Mouse (Mus musculus) stomach, embryonic 14.5 days (tissue): ENCODE results near the gene Get4. TPM values are rescaled to one million over a fixed set of nuclear protein-coding genes. Genes with fewer than 3 reads are reported as not detected.

Experiments
- ATAC-seq: fragments of 200-750 bp; cut with Nextera tagmentation; 2 replicates; pipeline ENCODE4 v1.8.0; 2017; ENCODE audit warnings: low read depth, moderate TSS enrichment; ENCODE audit not compliant: insufficient number of reproducible peaks, insufficient read depth, low FRiP score
- H3K27ac ChIP-seq: fragments of 300-500 bp; sonication (generic); 2 replicates; pipeline ENCODE4 v1.5.1; 2014; ENCODE audit warnings: mild to moderate bottlenecking, low read length, moderate library complexity, mixed read lengths
- H3K27me3 ChIP-seq: fragments of 300-500 bp; sonication (generic); 2 replicates; pipeline ENCODE4 v1.6.1; 2014; ENCODE audit warnings: low read length, control low read depth, mixed read lengths; ENCODE audit not compliant: control insufficient read depth, insufficient read depth
- H3K36me3 ChIP-seq: fragments of 300-500 bp; sonication (generic); 2 replicates; pipeline ENCODE4 v1.6.1; 2014; ENCODE audit warnings: mild to moderate bottlenecking, control low read depth, low read length, moderate library complexity, mixed read lengths; ENCODE audit not compliant: control insufficient read depth, insufficient read depth
- H3K4me1 ChIP-seq: fragments of 300-500 bp; sonication (generic); 2 replicates; pipeline ENCODE4 v1.6.1; 2014; ENCODE audit warnings: low read length, control low read depth, mixed read lengths; ENCODE audit not compliant: control insufficient read depth, insufficient read depth
- H3K4me2 ChIP-seq: fragments of 300-500 bp; sonication (generic); replicated peaks from 2 replicates; pipeline ENCODE4 v1.6.1; 2014; ENCODE audit warnings: low read depth, low read length, control low read depth
- H3K4me3 ChIP-seq: fragments of 300-500 bp; sonication (generic); 2 replicates; pipeline ENCODE4 v1.5.1; 2014; ENCODE audit warnings: low read depth, low read length, control low read depth
- H3K9ac ChIP-seq: fragments of 300-500 bp; sonication (generic); replicated peaks from 2 replicates; pipeline ENCODE4 v1.6.1; 2014; ENCODE audit warnings: low read depth, mild to moderate bottlenecking, control low read depth, low read length, moderate library complexity, mixed read lengths
- H3K9me3 ChIP-seq: fragments of 300-500 bp; sonication (generic); 2 replicates; pipeline ENCODE4 v1.6.1; 2016; ENCODE audit warnings: low read depth, low read length, control low read depth; ENCODE audit not compliant: control insufficient read depth
- WGBS: fragments of 180-500 bp; shearing (Covaris S2); extraction: QIAGEN DNeasy Blood & Tissue Kit; methylation state at CpG from one replicate; pipeline ENCODE4 v1.1.7; 2014; 5-methylcytosine and 5-hydroxymethylcytosine counted together
- polyA plus RNA-seq: library from polyadenylated mRNA; unstranded; fragments of >200 nt; fragmentation: Nextera tagmentation; extraction: Ambion mirVana; gene quantifications from 2 replicates; pipeline ENCODE4 v1.2.1, GENCODE M21; 2014

Get4 gene
- polyA plus RNA-seq, 1 experiment from 2014 or later, result 149 TPM

GRCm38 (mm10) chr5:139214298-139214697 is 37.8 kb upstream of the Get4 start:
- ATAC-seq, result no peak
- no peak overlapping the region for H3K9ac ChIP-seq
- no peak overlapping the region for H3K4me2 ChIP-seq
- no peaks in the 10 kb centered on the region for H3K4me1 ChIP-seq
- H3K4me3 ChIP-seq, result no peak overlapping the region
- H3K27ac ChIP-seq, result no peak overlapping the region
- no peaks in the 10 kb centered on the region for H3K9me3 ChIP-seq
- H3K36me3 ChIP-seq, result peaks cover 16% of the 10 kb centered on the region; the same call in 1 of the 2 replicates
- H3K27me3 ChIP-seq, result no peaks in the 10 kb centered on the region

- Histone ChIP-seq H3K9me3 (no peaks in the 10 kb centered on the region), H3K4me1 (no peaks in the 10 kb centered on the region), H3K27me3 (no peaks in the 10 kb centered on the region), H3K4me3 (no peak overlapping the region), H3K36me3 (peaks cover 19% of the 10 kb centered on the region; the same call in 1 of the 2 replicates), H3K4me2 (no peak overlapping the region), H3K9ac (no peak overlapping the region), H3K27ac (no peak overlapping the region)
- ATAC-seq, result no peak
- WGBS, result 94% methylated on average over 5 of the region's 5 CpGs
These were observed 36.9 kb upstream of the Get4 start for GRCm38 (mm10) chr5:139215184-139215583.

- H3K4me1 ChIP-seq, result no peaks in the 10 kb centered on the region
- H3K4me3 ChIP-seq, result no peak overlapping the region
- WGBS, result 88% methylated on average over 2 of the region's 2 CpGs
- no peak overlapping the region for H3K27ac ChIP-seq
- H3K4me2 ChIP-seq, result no peak overlapping the region
- no peaks in the 10 kb centered on the region for H3K9me3 ChIP-seq
- no peak overlapping the region for H3K9ac ChIP-seq
- H3K36me3 ChIP-seq, result peaks cover 19% of the 10 kb centered on the region
- ATAC-seq, result no peak
- H3K27me3 ChIP-seq, result no peaks in the 10 kb centered on the region
These were observed 36.0 kb upstream of the Get4 start for GRCm38 (mm10) chr5:139216121-139216520.

- WGBS, result 85% methylated on average over 3 of the region's 3 CpGs
These were observed 35.4 kb upstream of the Get4 start for GRCm38 (mm10) chr5:139216774-139217173.

GRCm38 (mm10) chr5:139220006-139220515 is 32.1 kb upstream of the Get4 start:
- no peak overlapping the region for H3K4me2 ChIP-seq
- no peaks in the 10 kb centered on the region for H3K9me3 ChIP-seq
- no peaks in the 10 kb centered on the region for H3K27me3 ChIP-seq
- H3K4me3 ChIP-seq, result no peak overlapping the region
- no peak for ATAC-seq
- 88% methylated on average over 4 of the region's 4 CpGs for WGBS
- no peak overlapping the region for H3K9ac ChIP-seq
- no peak overlapping the region for H3K27ac ChIP-seq
- no peaks in the 10 kb centered on the region for H3K4me1 ChIP-seq
- H3K36me3 ChIP-seq, result peaks cover 37% of the 10 kb centered on the region

More at GRCm38 (mm10) chr5:139216774-139217173, 35.4 kb upstream of the Get4 start:
- Histone ChIP-seq H3K9me3 (no peaks in the 10 kb centered on the region), H3K4me3 (no peak overlapping the region), H3K9ac (no peak overlapping the region), H3K27ac (no peak overlapping the region), H3K36me3 (peaks cover 20% of the 10 kb centered on the region), H3K4me1 (no peaks in the 10 kb centered on the region), H3K27me3 (no peaks in the 10 kb centered on the region), H3K4me2 (no peak overlapping the region)
- no peak for ATAC-seq

- Histone ChIP-seq H3K4me3 (no peak overlapping the region), H3K36me3 (peaks cover 38% of the 10 kb centered on the region), H3K9ac (no peak overlapping the region), H3K27me3 (no peaks in the 10 kb centered on the region), H3K9me3 (no peaks in the 10 kb centered on the region), H3K4me1 (no peaks in the 10 kb centered on the region), H3K4me2 (no peak overlapping the region), H3K27ac (no peak overlapping the region)
- WGBS, result 90% methylated on average over 4 of the region's 4 CpGs
- no peak for ATAC-seq
These were observed 31.5 kb upstream of the Get4 start for GRCm38 (mm10) chr5:139220610-139221009.

- Histone ChIP-seq H3K27me3 (no peaks in the 10 kb centered on the region), H3K36me3 (peaks cover 52% of the 10 kb centered on the region), H3K4me1 (no peaks in the 10 kb centered on the region), H3K4me3 (no peak overlapping the region), H3K4me2 (no peak overlapping the region), H3K9me3 (no peaks in the 10 kb centered on the region), H3K27ac (no peak overlapping the region), H3K9ac (no peak overlapping the region)
- 95% methylated on average over 10 of the region's 10 CpGs for WGBS
- no peak for ATAC-seq
These were observed 28.8 kb upstream of the Get4 start for GRCm38 (mm10) chr5:139223331-139223730.

- H3K4me1 ChIP-seq, result no peaks in the 10 kb centered on the region
- H3K9ac ChIP-seq, result no peak overlapping the region
- peaks cover 62% of the 10 kb centered on the region for H3K36me3 ChIP-seq
- H3K4me2 ChIP-seq, result no peak overlapping the region
- ATAC-seq, result no peak
- H3K27ac ChIP-seq, result no peak overlapping the region
- H3K27me3 ChIP-seq, result no peaks in the 10 kb centered on the region
- no peak overlapping the region for H3K4me3 ChIP-seq
- WGBS, result 92% methylated on average over 4 of the region's 4 CpGs
- no peaks in the 10 kb centered on the region for H3K9me3 ChIP-seq
These were observed 24.9 kb upstream of the Get4 start for GRCm38 (mm10) chr5:139227236-139227635.

GRCm38 (mm10) chr5:139227645-139228044 is 24.5 kb upstream of the Get4 start:
- no peak overlapping the region for H3K4me3 ChIP-seq
- 90% methylated on average over 2 of the region's 2 CpGs for WGBS

More at GRCm38 (mm10) chr5:139227645-139228044, 24.5 kb upstream of the Get4 start:
- no peak overlapping the region for H3K27ac ChIP-seq
- H3K4me2 ChIP-seq, result no peak overlapping the region
- peaks cover 62% of the 10 kb centered on the region for H3K36me3 ChIP-seq
- no peaks in the 10 kb centered on the region for H3K9me3 ChIP-seq
- no peaks in the 10 kb centered on the region for H3K4me1 ChIP-seq
- ATAC-seq, result no peak
- H3K27me3 ChIP-seq, result no peaks in the 10 kb centered on the region
- H3K9ac ChIP-seq, result no peak overlapping the region
